Mouse (Mus musculus) stomach, postnatal 0 days (tissue): ENCODE measurements around the gene Ndufaf2.

Experiments used
- CTCF ChIP-seq: IDR thresholded peaks from 2 replicates; pipeline ENCODE4 v1.5.1; 2016; ENCODE audit warnings: antibody characterized with exemption, low read depth, mild to moderate bottlenecking, moderate library complexity
- EP300 ChIP-seq: optimal IDR thresholded peaks from 2 replicates; pipeline ENCODE3; 2016; ENCODE audit warnings: antibody characterized with exemption

- TF ChIP-seq CTCF (no peak), EP300 (no peak)
Observed at GRCm38 (mm10) chr13:107971868-107972267, 186.6 kb downstream of the Ndufaf2 start.
